Mouse (Mus musculus): ENCODE measurements at regions not wholly inside any gene's neighbourhood (a gene's known extent, or its start where the extent isn't known, plus 50 kb on each side); places are given as distances from the start of the nearest gene placed in this dataset.

DNA sequence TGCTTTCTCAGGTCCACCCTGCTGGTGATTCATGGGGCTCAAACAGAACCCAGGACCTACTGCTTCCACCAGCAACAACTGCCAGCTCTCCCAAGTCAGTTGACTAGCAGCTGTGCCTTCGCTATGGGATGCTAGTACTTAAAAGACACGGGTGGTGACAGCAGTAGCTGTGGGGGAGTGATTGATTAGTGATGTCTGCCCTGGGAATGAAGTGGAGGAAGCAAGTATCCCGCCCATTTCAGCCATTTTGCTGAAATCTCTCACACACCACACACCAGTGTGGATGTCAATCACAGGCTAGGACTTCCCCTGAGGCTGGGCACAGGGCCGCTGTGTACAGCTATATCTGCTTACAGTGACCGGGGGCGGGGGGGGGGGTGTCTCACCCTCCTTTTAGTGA lies 153.2 kb downstream of the Matn1 start:
- DNase-seq (ENCODE audit: low spot score) = no peak

DNA sequence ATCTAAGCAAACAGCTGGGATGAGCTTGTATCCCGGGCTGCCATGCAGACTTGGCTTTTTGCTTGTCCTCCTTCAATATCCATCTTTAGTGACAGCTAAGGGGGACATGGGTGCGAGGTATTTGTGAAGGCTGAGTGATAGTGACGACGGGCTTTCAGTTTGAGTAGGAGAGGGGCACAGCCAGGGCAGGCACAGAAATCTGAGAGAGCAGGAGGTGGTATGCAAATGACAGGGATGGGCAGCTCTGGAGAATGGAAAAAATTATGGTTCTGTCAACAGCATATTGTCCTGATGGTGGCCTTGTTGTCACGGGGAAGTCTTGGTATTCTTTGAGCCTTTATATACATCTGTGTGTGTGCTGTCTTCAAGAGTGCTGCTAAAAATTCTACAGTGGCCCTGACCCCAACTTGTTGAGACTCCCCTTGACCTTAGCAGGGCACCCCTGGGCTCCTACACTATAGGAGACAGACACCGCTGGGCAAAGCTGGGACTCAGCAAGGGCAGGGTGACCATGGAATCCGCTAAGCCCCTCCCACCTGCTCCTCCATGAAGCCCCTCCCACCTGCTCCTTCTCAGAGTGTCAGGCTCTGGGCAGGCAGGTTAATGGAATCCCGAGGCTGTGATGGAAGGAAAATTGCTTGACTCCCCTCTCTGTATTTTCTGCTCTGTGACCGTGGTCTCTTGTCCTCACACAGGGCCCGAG lies 156.1 kb downstream of the Matn1 start:
- no peak for DNase-seq (ENCODE audit: low spot score)

DNA sequence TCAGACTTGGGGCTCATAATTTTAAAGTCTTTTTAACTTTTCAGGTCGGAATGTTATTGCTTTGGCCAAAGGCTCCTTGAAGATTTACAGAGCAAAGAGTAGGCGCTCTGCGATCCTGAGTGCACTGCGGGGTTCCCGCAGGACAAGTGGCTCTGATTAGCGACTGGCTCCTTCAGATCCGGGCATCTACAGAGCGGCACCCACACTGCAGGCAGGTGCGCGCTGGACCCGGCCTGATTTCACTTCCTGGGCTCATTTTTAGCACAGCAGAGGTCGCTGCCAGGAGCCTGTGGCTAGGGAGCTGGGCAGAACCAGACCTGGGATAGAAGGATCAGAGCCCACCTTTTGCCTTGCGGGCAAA lies 156.6 kb downstream of the Matn1 start:
- no peak for DNase-seq (ENCODE audit: low spot score)

DNA sequence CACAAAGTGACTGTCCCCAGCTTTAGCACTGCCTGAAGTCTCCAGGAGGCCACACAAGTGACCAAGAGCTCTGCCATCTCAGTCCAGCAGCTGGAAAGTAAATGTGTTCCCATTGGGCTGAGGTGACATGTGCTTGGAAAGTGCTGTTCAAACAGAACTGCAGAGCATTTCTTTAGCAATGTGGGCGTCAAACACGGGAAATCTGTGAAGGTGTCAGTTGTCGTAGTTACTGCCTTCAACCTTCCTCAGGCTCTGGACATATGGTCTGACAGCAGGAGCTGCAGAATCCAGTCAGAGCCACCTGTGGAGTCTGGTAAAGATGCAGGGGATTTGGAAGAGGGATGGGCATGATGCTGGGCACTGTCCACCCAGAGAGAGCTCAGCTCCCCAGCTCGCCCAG lies 158.0 kb downstream of the Matn1 start:
- DNase-seq (ENCODE audit: low spot score) = no peak

DNA sequence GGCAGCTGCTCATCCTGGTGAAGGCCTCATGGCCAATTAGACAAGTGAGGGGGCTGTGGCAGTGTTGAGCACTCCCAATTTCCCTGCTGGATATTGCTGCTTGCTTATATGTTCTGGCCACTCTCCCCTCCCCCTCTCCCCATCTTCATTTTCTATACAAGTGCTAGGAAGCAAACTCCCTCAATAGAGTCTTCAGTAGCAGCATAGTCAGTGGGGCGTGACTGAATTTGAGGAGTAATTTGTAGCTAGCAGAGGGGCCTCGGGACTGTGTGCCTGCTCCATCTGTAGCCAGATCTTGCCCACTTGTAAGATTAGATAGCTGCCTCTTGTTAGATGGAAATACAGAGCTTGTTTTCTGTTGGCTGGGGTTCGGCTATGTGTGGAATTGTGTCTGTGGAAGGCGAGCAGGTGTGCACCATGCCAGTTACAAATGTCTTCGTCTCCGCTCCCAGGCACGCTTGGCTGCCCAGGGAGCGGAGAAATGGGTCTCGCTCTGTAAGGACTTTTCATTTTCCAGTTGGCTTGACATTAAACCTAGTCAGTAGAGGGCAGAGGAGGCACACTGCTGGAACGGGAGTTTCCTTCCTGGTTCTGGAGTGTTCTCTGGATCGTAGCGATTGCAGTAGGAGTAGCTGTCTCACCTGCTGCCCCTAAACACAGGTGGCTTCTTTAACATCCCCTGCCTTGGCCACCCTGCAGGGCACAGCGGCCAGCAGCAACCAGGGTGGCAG lies 163.1 kb downstream of the Matn1 start:
- DNase-seq (ENCODE audit: low spot score) = no peak

DNA sequence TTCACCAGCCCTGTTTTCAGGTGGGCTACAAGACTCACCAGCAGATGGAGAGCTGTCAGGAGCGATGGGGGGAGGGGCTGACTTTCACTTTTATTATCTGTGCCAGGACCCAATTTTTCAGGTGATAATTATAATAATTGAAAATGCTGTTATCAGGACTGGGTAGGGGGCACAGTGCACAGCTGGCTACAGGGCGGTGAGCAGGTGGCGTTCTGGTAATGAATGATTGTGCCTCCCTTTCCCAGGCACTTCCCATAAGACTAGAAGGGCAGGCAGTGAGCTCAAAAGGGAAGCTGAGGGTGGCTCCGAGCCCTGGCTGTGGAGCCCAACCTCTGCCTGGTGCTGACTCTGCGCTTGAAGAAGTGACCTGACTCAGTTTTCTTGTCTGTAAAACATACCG lies 168.4 kb downstream of the Matn1 start:
- DNase-seq (ENCODE audit: low spot score) = no peak

DNA sequence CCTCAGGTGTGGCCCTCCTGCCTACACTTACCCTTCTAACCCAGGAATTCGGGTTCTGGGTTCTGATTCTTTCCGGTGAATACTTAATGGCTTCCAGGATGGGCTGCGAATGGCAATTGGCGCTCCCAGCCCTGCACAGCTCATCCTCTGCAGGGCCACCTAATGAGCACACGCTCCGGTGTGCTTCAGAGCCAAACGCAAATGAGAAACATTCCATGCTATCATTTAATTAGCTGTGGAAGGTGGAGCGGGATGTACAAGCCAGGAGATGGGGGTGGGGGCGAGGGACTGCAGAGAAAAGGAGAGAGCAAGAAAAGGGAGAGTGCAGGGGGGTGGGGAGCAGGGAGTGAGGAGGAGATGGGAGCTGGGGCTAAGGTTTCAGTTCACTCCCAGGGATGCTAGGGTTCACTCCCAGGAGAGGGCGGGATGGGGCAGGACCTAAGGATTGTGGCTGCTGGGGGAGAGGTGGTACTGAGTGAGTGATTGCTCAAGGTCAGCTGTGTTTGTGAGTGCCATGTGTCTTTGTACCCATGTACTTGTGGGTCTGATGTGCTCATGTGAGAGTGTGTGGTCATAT lies 169.6 kb downstream of the Matn1 start:
- no peak for DNase-seq (ENCODE audit: low spot score)

DNA sequence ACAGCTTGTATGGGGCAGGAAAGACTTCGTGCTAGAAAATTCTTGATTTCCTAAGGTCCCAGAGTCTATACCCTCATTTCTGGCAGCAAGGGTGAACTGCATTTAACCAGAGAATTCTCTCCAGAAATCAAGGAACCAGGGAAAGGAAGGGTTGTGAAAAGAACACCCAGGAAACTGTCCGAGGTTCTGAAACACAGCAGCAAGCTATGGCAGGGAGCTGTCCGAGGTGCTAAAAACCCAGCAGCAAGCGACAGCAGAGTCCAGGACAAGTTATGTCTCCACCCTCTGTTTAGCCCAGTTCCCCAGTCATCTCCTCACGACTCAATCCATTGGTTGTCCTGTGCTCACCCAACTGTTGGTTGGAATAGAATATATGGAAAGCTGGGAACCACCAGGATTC lies 171.1 kb downstream of the Matn1 start:
- peak; percentile 85 for DNase-seq (ENCODE audit: low spot score)

DNA sequence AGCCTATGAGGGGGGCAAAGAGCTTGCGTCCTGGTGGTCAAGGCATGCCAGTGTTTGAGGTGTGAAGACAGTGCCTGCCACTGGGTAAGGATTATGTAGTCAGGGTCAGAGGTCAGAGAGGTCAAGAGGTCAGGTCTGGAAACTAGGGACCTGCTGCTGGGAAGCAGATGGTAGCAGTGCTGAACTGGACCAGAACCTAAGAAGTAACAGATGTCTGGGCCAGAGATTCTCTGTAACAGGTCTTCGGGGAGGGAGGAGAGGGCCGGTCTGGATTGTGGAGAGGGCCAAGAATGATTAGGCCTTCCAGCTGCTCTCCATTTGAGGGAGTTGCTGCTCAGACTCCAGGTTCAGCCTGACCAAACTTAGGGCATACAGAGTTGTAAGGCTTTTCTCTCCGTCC lies 174.4 kb downstream of the Matn1 start:
- DNase-seq (ENCODE audit: low spot score) = no peak

DNA sequence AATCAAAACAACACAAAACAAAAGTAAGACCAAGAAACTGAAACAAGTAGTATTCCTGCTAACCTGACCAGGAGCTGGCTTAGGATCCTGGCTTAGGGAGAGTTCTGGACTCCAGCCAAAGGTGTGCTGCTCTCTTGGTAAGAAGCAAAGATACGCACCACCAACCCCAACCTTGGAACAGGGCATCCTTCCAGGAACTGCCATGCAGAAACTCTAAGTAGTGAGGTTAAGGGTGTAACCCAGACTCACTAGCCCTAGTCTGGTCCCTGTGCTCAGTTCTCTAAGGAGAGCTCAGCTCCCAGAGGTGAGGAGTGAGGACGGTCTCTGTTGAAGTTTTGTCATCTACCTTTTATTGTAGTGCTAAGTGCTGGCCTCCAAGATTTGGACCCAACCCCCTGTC lies 175.4 kb downstream of the Matn1 start:
- DNase-seq (ENCODE audit: low spot score) = no peak

DNA sequence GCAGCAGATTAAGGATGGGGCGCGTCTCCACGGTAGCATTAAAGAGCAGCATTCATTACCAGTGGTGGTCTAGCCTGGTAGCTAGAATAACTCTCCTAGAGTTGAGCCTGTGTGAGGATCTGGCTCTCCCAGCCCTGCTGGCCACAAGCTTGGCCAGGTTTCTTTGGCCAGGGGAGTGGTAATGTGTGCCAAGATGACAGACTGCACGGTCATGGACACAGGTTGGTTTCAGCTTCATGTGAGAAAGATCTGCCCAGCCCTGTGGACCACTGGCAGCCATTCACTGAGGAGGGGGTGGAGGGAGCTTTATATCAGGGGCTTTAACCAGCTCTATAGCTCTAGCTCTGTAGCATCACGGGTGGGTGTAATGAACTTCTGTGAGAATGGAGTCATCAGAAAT lies 176.5 kb downstream of the Matn1 start:
- no peak for DNase-seq (ENCODE audit: low spot score)

DNA sequence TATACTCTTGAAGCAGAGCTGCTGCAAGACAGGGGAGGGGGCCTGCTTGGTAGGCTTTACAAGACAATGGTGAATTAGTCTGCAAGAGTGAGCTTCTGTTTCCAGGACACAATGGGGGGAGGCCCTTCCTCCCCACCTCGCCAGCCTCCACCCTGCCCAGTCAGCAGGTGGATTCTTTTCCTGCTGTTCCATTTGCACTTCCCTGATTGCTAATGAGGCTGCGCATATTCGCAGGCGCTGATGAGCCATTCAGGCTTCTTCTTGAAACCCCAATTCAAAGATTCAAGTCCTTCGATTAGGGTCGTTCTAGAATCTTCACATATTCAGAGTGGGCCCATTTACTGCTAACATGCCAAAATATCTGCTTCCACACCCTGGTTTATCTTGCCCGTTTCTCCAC lies 181.8 kb downstream of the Matn1 start:
- DNase-seq (ENCODE audit: low spot score) = no peak

DNA sequence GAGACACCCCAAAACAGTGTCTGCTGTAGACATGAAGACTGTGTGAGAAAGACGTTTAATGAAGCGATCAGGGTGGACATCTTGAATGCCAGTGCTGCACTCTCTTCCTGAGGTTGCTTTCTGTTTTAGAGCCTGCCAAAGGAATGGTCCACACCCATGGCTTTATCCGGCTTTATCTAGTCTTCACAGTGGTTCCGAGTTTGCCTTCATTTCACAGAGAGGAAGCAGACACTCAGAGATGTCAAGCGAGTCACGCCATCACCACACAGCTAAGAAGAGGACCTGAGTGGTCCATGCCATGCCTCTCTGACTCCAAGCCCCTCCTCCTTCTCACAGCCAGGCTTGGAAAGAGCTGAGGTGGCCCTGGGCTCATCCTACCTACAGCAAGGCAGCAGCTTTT lies 182.7 kb downstream of the Matn1 start:
- DNase-seq (ENCODE audit: low spot score) = no peak

DNA sequence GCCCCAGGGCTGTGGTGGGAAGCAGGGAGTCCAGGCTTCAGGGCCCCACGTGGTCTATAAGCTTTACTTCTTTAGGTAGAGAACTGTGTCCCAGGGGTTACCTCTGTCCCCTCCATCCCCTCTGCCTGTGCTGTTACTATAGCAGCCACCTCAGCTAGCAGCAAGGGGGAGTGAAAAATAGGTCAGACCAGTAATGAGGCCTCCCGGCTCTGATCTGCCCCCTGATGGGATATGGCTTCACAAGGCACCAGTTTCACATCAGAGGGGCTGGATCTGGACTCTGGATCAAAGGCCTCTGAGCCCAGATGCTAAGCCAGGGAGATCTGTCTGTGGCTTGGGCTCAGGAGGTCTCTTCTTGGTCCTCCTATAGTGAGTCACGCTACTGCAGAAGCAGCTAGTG lies 184.5 kb downstream of the Matn1 start:
- no peak for DNase-seq (ENCODE audit: low spot score)

DNA sequence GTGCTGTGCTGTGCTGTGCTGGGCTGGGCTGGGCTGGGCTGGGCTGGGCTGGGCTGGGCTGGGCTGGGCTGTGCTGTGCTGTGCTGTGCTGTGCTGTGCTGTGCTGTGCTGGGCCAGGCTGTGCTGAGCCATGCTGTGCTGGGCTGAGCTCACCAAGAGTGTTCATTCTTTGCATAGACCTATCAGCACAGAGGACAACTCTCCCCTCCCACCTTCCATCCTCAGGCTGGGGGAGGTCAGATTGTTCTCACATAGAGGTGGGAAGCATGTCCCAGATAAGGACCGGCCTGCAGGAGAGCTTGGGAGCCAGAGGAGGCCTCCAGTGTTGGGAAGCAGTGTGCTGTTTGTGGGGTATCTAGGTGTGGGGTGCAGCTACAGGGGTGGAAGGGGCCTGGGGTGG lies 188.0 kb downstream of the Matn1 start:
- no peak for DNase-seq (ENCODE audit: low spot score)

DNA sequence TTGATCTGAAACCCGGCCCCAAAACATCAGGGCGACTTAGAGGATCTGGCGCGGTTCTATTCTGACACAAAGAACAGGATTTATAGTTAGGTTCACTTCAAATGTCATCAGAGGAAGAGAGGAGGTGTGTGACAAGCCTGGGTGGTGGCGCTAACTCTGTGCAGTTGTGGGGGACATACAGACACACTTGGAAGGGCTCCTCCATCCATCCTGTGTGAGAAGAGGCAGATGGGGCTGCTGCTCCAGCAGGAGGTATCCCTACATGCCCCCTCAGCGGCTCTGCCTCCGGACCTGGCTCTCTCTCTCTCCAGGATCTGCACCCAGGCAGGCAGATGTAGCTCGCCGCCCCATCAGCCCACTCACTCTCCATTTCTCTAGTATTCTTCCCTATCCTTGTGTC lies 188.6 kb downstream of the Matn1 start:
- DNase-seq (ENCODE audit: low spot score) = no peak

DNA sequence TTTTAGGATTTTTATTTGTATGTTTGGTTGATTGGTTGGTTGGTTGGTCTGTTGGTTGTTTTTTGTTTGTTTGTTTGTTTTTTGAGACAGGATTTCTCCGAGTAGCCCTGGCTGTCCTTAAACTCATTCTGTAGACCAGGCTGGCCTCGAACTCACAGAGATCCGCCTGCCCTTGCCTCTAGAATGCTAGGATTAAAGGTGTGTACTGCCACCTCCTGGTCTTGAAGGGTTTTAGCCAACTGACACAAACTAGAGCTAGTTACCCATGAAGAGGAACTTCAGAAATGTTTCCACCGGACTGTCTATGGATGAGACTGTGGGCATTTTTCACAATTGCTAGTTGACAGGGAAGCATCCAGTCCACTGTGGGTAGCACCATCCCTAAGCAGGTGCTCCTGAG lies 191.7 kb downstream of the Matn1 start:
- no peak for DNase-seq (ENCODE audit: low spot score)

DNA sequence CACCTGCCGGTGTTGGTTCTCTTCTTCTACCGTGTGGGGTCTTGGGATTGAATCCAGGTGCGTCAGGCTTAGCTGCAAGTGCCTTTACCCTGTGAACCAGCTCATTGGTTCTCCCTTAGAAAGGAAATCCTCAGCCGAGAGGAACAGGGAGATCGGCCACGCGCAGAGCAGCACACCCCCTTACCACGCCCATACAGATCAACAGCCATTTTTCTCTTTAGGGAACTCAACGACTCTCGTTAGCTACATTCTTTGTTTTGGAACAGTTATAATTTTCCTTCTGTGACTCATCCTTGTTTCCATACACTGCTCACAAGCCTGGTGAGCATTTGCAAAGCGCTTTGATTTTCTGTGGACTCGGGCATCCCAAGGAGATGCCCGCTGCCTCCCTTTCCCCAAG lies 194.7 kb downstream of the Matn1 start:
- no peak for DNase-seq (ENCODE audit: low spot score)

DNA sequence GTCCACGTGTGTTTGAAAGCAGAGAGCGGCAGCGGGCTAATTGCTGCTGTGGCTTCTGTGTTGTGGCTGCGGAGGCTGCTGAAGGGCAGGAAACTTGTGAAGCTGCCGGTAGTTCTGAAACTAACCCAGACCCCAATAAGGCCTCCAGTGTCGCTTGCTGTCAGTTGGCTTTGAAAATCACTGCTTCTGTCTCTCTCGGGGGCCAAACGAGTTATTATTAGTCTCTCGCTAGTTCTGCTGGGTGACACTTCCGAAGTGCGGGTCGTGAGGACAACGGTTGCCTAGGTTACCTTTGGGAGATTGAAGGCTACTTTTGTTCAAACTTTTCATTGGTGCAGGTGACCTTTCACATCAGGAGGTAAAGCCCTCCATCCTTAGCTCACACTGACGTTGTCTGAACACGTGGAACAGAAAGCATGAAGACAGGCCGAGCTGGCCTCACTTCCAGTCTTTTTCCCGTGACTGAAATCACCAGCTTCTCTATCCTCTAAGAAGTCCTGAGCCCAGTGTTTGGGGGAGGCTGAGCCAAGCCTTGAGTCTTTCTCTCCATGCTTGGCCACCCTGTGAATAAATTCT lies 197.8 kb downstream of the Matn1 start:
- no peak for DNase-seq (ENCODE audit: low spot score)

DNA sequence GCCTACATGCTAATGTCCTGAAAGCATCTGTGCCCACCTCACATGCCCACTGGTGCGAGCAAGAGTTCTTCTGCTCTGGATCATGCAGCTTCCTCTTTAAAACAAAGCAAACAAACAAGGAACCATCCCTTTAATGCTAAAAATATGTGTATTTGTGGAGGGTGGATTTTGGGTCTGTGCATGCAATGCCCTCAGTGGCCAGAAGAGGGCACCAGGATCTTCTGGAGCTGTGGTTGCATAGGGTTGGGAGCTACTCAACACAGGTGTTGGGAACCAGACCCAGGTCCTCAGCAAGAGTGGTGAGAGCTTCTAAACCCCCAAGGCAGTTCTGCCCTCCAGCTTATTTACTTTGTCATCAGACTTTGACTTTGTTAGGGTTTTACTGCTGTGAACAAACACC lies 201.3 kb downstream of the Matn1 start:
- DNase-seq (ENCODE audit: low spot score) = no peak

DNA sequence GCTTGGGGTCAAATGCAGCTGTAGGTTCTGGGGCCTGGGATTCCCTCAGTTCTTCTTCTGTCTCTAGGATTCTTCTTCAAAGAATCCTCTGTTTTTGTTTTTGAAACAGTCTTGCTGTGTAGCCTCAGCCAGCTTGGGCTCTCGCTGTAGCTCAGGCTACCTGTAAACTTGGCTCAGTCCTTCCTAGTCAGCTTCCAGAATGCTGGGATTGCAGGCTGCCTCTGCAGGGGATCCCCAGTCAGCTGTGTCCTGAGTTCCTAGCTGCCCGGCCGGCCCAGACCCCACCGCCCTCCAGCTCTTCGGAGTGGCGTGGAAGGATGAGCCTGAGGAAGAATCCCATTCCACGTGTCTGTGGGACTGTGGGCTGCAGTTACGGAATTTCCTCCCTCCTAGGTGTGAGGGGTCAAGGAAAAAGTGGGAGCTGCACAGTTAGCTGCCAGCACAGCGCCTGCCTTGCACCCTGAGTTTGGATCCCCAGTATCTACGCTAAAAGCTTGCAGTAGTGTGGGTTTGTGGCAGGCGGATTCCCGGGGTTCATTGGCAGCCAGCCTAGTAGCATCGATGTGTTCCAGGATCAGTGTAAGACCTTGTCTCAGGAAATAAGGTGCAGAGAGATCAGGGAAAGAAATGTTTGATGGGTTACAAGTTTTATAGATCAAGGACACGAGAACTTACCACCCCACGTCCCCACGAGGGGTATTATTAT lies 204.0 kb downstream of the Matn1 start:
- DNase-seq (ENCODE audit: low spot score) = no peak

DNA sequence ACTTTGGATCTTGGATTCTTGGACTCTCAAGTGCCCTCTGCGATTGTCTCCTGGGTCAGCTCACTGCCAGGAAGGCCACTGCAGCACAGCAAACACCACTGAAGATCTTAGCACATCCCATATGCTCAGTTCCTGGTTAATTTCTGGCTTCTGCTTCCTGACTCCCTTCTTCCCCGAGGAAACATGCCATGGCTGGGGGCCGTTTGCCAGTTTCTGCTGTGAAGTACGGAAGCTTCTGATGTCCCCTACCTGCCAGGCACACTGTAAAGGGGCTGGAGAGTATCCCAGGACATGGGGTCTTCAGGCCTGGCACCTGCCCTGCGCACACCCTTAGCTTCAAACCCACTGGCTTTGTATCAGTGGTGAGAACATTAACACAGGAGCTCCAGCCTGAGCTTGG lies 205.3 kb downstream of the Matn1 start:
- no peak for DNase-seq (ENCODE audit: low spot score)

DNA sequence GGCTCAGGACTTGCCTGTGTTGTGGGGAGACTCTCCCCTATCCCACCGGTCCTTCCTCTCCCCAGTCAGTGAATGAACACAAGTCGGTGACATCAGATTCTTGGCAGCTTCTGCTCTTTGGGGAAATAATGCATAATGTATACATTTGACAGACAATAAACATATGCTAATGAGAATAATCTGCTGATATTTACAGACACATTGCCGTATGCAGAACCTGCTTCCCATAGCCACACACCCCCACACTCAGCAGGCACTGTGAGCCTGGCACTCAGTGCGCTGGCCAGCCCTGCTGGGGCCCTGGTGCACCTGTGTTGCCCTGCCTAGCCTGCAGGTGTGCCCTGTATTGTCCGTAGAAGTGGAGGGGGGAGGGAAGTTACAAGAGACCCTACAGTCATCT lies 215.5 kb downstream of the Matn1 start:
- DNase-seq (ENCODE audit: low spot score) = no peak

Measured in ovary, postnatal 14 days (tissue).